Mouse (Mus musculus): ENCODE measurements at regions not wholly inside any gene's neighbourhood (a gene's known extent, or its start where the extent isn't known, plus 50 kb on each side); places are given as distances from the start of the nearest gene placed in this dataset.

GRCm38 (mm10) chr10:91613794-91614479 is 432.8 kb upstream of the Tmpo start:
- TF ChIP-seq GATA1 (IDR thresholded peaks at IDR 0.05; ENCODE audit: borderline replicate concordance, low read length) (no peak), FLI1 (IDR thresholded peaks at IDR 0.05; ENCODE audit: low read length) (no peak)

Measured in megakaryocyte, embryonic 14.5 days (primary cell).